Mouse (Mus musculus) midbrain, embryonic 15.5 days (tissue): Measurements from ENCODE around the gene Itgb1. TPM values are rescaled to one million over a fixed set of nuclear protein-coding genes. Genes with fewer than 3 reads are reported as not detected.

Experiments used
- ATAC-seq: fragments of 200-750 bp; cut with Nextera tagmentation; replicated peaks from 2 replicates; pipeline ENCODE4 v1.8.0; 2017; ENCODE audit warnings: moderate TSS enrichment
- H3K27ac ChIP-seq: fragments of 300-500 bp; sonication (generic); 2 replicates; pipeline ENCODE4 v1.5.1; 2015; ENCODE audit warnings: mild to moderate bottlenecking, inconsistent platforms
- H3K27me3 ChIP-seq: fragments of 300-500 bp; sonication (generic); replicated peaks from 2 replicates; pipeline ENCODE4 v1.6.1; 2015; ENCODE audit warnings: inconsistent platforms
- H3K36me3 ChIP-seq: fragments of 300-500 bp; sonication (generic); replicated peaks from 2 replicates; pipeline ENCODE4 v1.6.1; 2015; ENCODE audit warnings: inconsistent platforms
- H3K4me1 ChIP-seq: fragments of 300-500 bp; sonication (generic); 2 replicates; pipeline ENCODE4 v1.6.1; 2015; ENCODE audit warnings: inconsistent platforms
- H3K4me2 ChIP-seq: fragments of 300-500 bp; sonication (generic); 2 replicates; pipeline ENCODE4 v1.6.1; 2015; ENCODE audit warnings: inconsistent platforms, mild to moderate bottlenecking, moderate library complexity
- H3K4me3 ChIP-seq: fragments of 300-500 bp; sonication (generic); 2 replicates; pipeline ENCODE4 v1.5.1; 2015; ENCODE audit warnings: mild to moderate bottlenecking, inconsistent platforms
- H3K9ac ChIP-seq: fragments of 300-500 bp; sonication (generic); 2 replicates; pipeline ENCODE4 v1.6.1; 2015; ENCODE audit warnings: mild to moderate bottlenecking, inconsistent platforms
- H3K9me3 ChIP-seq: fragments of 300-500 bp; sonication (generic); 2 replicates; pipeline ENCODE4 v1.6.1; 2016; ENCODE audit warnings: inconsistent platforms
- WGBS: fragments of 180-500 bp; shearing (Covaris S2); methylation state at CpG from one replicate; pipeline ENCODE4 v1.1.7; 2015; ENCODE audit warnings: mixed read lengths; 5-methylcytosine and 5-hydroxymethylcytosine counted together
- polyA plus RNA-seq: library from polyadenylated mRNA; unstranded; fragments of >200 nt; fragmentation: Nextera tagmentation; extraction: Ambion mirVana; gene quantifications from 2 replicates; pipeline ENCODE4 v1.2.1, GENCODE M21; 2015

The Itgb1 gene
- polyA plus RNA-seq, 1 experiment from 2014 or later = 75.4 TPM

DNA sequence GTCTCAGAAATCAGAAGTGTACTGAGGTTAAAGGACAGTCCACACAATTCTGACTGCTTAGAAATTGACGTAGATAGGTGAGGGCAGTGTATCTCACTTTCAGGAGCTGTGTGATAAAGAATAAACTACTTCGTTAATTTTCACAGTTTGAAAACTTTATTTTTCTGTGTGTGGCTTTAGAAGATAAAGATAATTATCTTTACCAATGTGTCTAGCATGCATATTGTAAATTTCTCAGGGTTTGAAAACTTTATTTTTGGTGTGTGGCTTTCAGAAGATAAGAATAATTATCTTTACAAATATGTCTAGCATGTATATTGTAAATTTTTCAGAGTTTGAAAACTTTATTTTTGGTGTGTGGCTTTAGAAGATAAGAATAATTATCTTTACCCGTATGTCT, 3.2 kb downstream of the Itgb1 start:
- ATAC-seq = no peak

DNA sequence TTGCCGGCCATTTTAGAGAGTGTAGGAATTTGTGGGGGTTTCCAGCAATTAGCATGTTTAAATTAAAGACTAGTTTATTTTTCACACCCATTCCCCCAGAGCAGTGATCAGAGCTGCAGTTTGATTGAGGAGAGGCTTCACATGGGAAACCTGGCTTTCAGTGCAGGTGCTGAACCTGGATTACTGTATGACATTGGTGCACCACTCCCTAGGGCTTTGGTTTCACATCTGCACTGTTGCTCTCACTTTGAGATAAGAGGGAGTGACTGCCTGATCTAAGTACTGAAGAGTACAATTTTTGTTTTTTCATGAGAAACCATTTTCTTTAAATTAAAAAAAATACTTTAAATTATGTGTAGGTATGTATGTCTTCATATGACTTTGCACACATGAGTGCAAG, 4.6 kb downstream of the Itgb1 start:
- Histone ChIP-seq H3K4me3 (no peak overlapping the region), H3K4me1 (peaks cover 34% of the 10 kb centered on the region), H3K9me3 (no peaks in the 10 kb centered on the region), H3K27me3 (no peaks in the 10 kb centered on the region), H3K36me3 (no peaks in the 10 kb centered on the region), H3K27ac (no peak overlapping the region), H3K4me2 (no peak overlapping the region), H3K9ac (no peak overlapping the region)
- ATAC-seq = no peak
- WGBS = 89% methylated on average over 1 of the region's 1 CpGs

More for the DNA sequence above, 3.2 kb downstream of the Itgb1 start:
- no peaks in the 10 kb centered on the region for H3K36me3 ChIP-seq
- H3K4me3 ChIP-seq = no peak overlapping the region
- no peak overlapping the region for H3K9ac ChIP-seq
- no peaks in the 10 kb centered on the region for H3K27me3 ChIP-seq
- H3K9me3 ChIP-seq = no peaks in the 10 kb centered on the region
- H3K4me1 ChIP-seq = peaks cover 29% of the 10 kb centered on the region
- H3K4me2 ChIP-seq = no peak overlapping the region
- no peak overlapping the region for H3K27ac ChIP-seq
- WGBS = 81% methylated on average over 3 of the region's 3 CpGs

DNA sequence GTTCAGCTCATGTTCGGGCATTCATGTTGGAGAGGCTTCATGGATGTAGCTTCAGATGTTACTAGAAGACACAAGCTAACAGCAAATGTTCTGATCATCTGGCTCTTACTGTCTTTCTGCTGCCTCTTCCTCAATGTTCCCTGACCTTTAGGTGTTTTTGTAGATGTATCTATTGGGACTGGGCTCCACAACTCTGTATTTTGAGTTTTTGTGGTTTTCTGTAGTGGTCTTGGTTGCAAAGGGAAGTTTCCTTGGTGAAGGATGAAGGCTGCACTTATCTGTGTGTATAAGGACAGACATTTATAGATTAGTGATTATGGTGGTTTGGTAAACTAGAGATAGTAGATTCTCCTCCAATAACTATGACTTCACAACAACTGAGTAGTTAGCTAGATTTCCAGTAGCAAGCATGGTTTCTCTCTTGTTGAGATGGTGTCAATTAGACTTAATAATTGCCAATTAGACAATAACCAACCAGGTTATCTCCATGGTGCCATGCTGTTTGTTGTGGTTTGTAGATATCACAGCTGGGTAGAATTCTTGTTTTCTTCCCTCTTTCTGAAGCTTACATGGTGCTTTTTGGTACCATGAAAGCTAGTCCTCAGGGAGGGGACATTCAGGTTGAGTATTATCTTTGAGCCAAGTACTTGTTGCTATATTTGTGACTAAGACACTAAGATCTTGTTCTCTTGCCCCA, 11.4 kb downstream of the Itgb1 start:
- H3K36me3 ChIP-seq = no peaks in the 10 kb centered on the region
- no peak overlapping the region for H3K4me3 ChIP-seq
- WGBS = 97% methylated on average over 1 of the region's 1 CpGs
- no peak overlapping the region for H3K27ac ChIP-seq
- no peaks in the 10 kb centered on the region for H3K9me3 ChIP-seq
- ATAC-seq = no peak
- no peak overlapping the region for H3K4me2 ChIP-seq
- no peak overlapping the region for H3K9ac ChIP-seq
- H3K27me3 ChIP-seq = no peaks in the 10 kb centered on the region
- peaks cover 7% of the 10 kb centered on the region; the same call in 1 of the 2 replicates for H3K4me1 ChIP-seq

DNA sequence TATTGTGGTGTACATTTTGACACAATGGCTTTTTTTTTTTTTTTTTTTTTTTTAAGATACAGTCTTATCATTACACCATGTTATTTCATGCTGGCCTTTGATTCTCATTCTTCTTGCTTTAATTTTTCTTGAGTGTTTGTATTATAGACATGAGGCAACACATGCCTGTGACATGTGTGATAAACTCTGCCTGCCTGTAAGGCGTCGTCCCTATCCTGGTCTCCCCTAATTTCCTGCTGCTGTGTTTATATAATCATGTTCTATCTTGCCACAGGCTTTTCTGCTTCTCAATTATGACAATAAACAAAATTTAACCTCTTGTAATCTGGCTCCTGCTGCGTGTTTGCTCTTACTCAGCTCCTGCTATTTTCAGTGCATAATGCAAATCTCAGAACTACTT, 12.5 kb downstream of the Itgb1 start:
- H3K36me3 ChIP-seq = no peaks in the 10 kb centered on the region
- no peak for ATAC-seq
- H3K4me2 ChIP-seq = no peak overlapping the region
- no peak overlapping the region for H3K27ac ChIP-seq
- H3K4me3 ChIP-seq = no peak overlapping the region
- H3K4me1 ChIP-seq = peaks cover 7% of the 10 kb centered on the region; the same call in 1 of the 2 replicates
- H3K27me3 ChIP-seq = no peaks in the 10 kb centered on the region
- no peak overlapping the region for H3K9ac ChIP-seq
- H3K9me3 ChIP-seq = no peaks in the 10 kb centered on the region
- 67% methylated on average over 3 of the region's 3 CpGs for WGBS

DNA sequence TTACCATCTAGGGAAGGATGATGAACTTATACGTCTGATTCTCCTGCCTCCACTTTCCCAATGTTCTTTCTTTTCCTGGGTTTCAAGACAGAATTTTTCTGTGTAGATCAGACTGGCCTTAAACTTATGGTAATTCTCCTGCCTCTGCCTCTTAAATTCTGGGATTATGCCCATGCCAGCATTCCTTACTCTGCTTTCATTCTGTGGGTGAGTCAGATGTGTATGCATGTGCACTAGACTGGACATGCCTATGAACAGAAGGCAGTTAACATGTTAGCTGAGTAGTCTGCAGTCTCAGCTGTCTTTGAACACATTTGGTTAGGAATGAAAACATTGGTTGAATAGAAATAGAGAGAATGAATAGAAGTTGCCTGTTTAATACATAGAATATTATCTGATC, 18.9 kb downstream of the Itgb1 start:
- 74% methylated on average over 1 of the region's 1 CpGs for WGBS
- Histone ChIP-seq H3K9me3 (no peaks in the 10 kb centered on the region), H3K27me3 (no peaks in the 10 kb centered on the region), H3K9ac (no peak overlapping the region), H3K4me3 (no peak overlapping the region), H3K4me1 (no peaks in the 10 kb centered on the region), H3K36me3 (peaks cover 7% of the 10 kb centered on the region; the same call in 1 of the 2 replicates), H3K4me2 (no peak overlapping the region), H3K27ac (no peak overlapping the region)
- no peak for ATAC-seq

DNA sequence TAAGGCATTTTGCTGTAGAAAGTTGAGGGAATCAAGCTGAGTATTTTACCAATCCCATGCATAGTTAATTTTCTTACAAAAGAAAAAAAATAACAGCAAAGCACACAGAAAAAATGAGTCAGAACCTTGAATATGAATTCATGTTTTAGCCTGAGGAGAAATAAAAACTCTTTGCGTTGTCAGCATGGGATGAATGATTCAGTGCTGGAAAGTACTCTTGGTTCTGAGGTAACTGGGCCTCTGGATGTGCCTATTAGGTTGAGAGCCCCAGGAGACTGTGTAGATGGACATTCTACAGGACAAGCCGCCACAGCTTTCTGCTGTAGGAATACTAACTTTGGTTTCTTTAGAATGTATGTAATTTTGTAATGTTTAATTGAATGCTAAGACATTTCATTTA, 19.4 kb downstream of the Itgb1 start:
- Histone ChIP-seq H3K27me3 (no peaks in the 10 kb centered on the region), H3K9ac (no peak overlapping the region), H3K4me1 (no peaks in the 10 kb centered on the region), H3K4me2 (no peak overlapping the region), H3K9me3 (no peaks in the 10 kb centered on the region), H3K27ac (no peak overlapping the region), H3K36me3 (peaks cover 8% of the 10 kb centered on the region; the same call in 1 of the 2 replicates), H3K4me3 (no peak overlapping the region)
- no peak for ATAC-seq
- 88% methylated on average over 2 of the region's 2 CpGs for WGBS

DNA sequence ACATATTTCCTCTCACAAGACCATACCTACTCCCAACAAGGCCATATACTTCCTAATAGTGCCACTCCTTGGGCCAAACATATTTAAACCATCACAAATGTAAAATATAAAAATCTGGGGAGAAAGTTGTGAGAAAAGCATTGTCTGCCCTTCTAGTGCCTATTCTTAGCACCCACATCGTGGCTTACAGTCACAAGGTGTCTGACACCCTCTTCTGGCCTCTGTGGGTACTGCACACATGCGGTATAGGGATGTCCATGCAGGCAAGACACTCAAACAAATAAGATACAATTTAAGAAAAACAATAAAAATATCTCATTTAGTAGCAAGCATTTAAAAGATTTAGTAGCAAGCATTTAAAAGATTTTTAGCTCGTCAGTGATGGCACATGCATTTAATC, 23.8 kb downstream of the Itgb1 start:
- Histone ChIP-seq H3K4me2 (no peak overlapping the region), H3K4me1 (no peaks in the 10 kb centered on the region), H3K36me3 (peaks cover 32% of the 10 kb centered on the region), H3K27ac (no peak overlapping the region), H3K4me3 (no peak overlapping the region), H3K9ac (no peak overlapping the region), H3K9me3 (no peaks in the 10 kb centered on the region), H3K27me3 (no peaks in the 10 kb centered on the region)
- 45% methylated on average over 3 of the region's 3 CpGs for WGBS
- ATAC-seq = no peak

DNA sequence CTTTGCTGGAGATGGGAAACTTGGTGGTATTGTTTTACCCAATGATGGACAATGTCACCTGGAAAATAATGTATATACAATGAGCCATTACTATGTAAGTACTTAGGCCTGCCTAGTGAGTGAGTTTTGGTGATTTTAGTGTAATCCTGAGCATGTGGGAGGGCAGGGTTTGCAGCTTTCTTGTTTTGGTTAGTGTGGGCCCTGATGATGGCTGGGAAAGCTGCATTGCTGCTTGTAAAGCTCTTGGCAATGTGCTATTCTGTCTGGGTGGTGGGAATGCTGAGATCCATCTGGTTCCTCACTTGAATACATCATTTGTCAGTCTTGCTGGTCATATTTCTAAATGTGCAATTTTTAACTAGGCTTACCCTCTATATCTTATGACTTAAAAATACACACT, 30.7 kb downstream of the Itgb1 start:
- Histone ChIP-seq H3K4me2 (no peak overlapping the region), H3K9me3 (no peaks in the 10 kb centered on the region), H3K36me3 (peaks cover 35% of the 10 kb centered on the region), H3K27ac (no peak overlapping the region), H3K27me3 (no peaks in the 10 kb centered on the region), H3K4me3 (no peak overlapping the region), H3K9ac (no peak overlapping the region), H3K4me1 (no peaks in the 10 kb centered on the region)
- no peak for ATAC-seq

DNA sequence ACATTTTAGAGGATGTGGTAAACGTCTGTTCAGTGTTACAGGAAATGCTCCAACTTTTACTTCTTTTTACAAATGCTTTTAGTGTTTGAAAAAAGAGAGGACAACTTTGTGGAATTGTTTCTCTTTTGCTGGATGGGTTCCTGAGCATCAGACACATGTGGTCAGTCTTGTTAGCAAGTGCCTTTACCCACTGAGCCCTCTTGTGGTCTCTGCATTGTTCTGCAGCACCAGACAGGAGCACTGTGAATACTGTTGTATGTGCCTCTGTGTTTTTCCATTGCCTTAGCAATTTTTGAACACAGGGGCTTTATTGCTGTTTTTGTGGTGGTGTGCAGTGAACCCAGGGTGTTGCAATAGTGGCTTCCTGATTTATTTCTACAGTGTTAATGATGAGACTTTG, 39.4 kb downstream of the Itgb1 start:
- Histone ChIP-seq H3K9me3 (no peaks in the 10 kb centered on the region), H3K4me1 (no peaks in the 10 kb centered on the region), H3K4me2 (no peak overlapping the region), H3K36me3 (peaks cover 24% of the 10 kb centered on the region), H3K27ac (no peak overlapping the region), H3K4me3 (no peak overlapping the region), H3K27me3 (no peaks in the 10 kb centered on the region), H3K9ac (no peak overlapping the region)
- ATAC-seq = peak; percentile 83
- 59% methylated on average over 1 of the region's 1 CpGs for WGBS

DNA sequence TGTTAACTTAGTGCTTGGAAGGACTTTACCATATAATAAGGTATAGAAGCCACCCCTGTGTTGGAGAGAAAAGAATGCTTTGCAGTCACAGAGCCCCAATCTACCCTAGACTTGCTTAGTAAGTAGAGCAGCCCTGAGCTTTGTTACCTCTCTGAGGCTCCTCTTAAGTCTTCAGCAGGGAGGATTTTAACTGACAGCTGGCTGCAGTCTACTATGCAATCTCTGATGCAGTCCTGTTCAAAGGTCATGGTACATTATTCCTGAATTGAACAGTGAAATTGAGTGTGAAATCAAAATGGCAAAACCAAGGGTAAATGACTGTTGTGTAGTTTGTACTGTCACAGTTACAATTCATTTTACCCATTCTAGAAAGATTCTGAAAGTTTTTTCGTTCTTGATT, 41.8 kb downstream of the Itgb1 start:
- Histone ChIP-seq H3K27me3 (no peaks in the 10 kb centered on the region), H3K9ac (no peak overlapping the region), H3K4me2 (no peak overlapping the region), H3K36me3 (peaks cover 16% of the 10 kb centered on the region), H3K4me3 (no peak overlapping the region), H3K27ac (no peak overlapping the region), H3K9me3 (no peaks in the 10 kb centered on the region), H3K4me1 (peaks cover 2% of the 10 kb centered on the region; the same call in 1 of the 2 replicates)
- whole genome bisulfite sequencing = 58% methylated on average over 1 of the region's 1 CpGs
- ATAC-seq = no peak

DNA sequence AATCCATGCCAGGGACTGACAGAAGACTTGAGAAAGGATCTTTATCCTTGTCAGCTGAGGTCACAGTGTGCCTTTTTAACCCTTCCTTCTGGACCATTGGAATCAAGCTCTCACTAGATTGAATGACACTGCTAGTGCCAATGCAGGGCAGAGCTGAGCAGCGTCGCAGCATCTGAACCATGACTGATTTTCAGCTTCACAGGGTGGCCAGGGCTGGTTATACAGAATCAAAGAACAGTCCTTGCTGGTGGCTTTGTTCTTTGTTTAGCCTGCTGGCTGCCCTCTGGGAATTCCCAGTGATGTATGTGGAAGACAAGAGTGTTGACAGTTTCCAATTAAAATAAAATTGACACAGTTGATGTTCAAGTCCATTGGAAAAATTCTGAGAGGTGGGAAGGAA, 46.8 kb downstream of the Itgb1 start:
- Histone ChIP-seq H3K4me1 (peaks cover 8% of the 10 kb centered on the region; the same call in 1 of the 2 replicates), H3K27ac (no peak overlapping the region), H3K36me3 (peaks cover 9% of the 10 kb centered on the region; the same call in 1 of the 2 replicates), H3K9me3 (no peaks in the 10 kb centered on the region), H3K4me2 (no peak overlapping the region), H3K4me3 (no peak overlapping the region), H3K9ac (no peak overlapping the region), H3K27me3 (no peaks in the 10 kb centered on the region)
- peak; percentile 81 for ATAC-seq
- WGBS = 19% methylated on average over 2 of the region's 2 CpGs

DNA sequence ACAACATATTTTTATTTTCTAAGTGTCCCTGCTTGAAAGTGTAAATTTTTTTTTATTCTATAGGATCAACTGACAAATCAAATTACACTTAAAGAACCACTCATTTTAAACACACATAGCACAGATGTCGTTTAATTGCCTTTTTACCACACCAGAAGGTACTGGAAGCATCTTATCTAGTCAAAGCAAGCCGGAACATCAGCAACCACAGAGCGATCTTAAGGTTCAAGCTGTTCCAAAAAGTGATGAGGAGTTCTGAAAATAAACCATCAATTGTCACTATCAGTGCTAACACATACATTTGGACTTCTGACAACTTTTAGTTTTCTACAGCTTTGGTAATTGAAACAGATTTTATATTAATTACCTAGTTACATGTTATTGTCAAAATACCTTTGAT, 48.7 kb downstream of the Itgb1 start:
- no peak overlapping the region for H3K27ac ChIP-seq
- no peaks in the 10 kb centered on the region for H3K9me3 ChIP-seq
- WGBS = 98% methylated on average over 3 of the region's 3 CpGs
- H3K4me2 ChIP-seq = no peak overlapping the region
- peaks cover 9% of the 10 kb centered on the region; the same call in 1 of the 2 replicates for H3K36me3 ChIP-seq
- H3K4me3 ChIP-seq = no peak overlapping the region
- H3K4me1 ChIP-seq = peaks cover 8% of the 10 kb centered on the region; the same call in 1 of the 2 replicates
- ATAC-seq = no peak
- no peak overlapping the region for H3K9ac ChIP-seq
- no peaks in the 10 kb centered on the region for H3K27me3 ChIP-seq

DNA sequence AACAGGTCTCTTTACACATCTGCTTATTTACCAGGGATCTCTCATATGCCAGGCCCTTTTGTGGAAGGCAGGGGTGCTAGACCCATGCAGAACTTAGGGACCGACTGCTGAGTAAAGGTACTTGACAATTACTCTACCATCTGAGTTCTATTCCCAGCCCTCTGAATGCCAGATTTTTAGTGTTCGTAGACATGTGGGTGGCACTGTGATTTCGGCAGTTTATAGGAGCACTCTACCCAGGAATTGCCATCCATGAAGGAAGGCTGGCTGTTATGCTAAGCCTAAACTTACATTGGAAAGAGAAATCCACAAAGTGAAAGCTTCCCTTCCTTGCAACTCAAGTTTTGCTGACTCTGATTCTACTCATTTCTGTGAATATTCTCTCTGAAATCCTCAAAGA, 50.2 kb downstream of the Itgb1 start:
- Histone ChIP-seq H3K27ac (no peak overlapping the region), H3K36me3 (peaks cover 9% of the 10 kb centered on the region; the same call in 1 of the 2 replicates), H3K4me1 (peaks cover 8% of the 10 kb centered on the region; the same call in 1 of the 2 replicates), H3K9me3 (no peaks in the 10 kb centered on the region), H3K27me3 (no peaks in the 10 kb centered on the region), H3K4me3 (no peak overlapping the region), H3K9ac (no peak overlapping the region), H3K4me2 (no peak overlapping the region)
- ATAC-seq = no peak
- WGBS = 98% methylated on average over 3 of the region's 3 CpGs
